Mouse (Mus musculus): ENCODE measurements at regions not wholly inside any gene's neighbourhood (a gene's known extent, or its start where the extent isn't known, plus 50 kb on each side); places are given as distances from the start of the nearest gene placed in this dataset.

DNA sequence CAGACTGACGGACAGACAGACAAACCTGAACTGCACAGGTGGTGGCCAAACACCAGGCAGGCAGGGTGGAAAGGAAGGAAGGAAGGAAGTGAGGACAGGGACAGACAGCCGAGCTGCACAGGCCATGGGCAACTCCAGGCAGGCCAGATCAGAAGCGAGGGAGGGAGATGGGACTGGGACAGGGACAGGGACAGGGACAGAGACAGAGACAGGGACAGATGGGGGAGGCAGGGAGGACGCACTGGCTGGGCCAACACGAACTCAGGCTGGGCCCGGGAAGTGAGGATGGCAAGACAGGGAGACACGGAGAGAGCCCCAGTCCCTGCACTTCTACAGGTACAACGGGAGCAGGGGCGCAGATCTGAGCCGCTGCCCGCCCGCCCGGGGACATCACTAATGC lies 94.9 kb upstream of the Rab39b start:
- H3K36me3 ChIP-seq (ENCODE audit: control insufficient read depth, insufficient read depth, low read length): no peaks in the 10 kb centered on the region
- WGBS: 78% methylated on average over 12 of the region's 13 CpGs
- no peak for ATAC-seq (ENCODE audit: insufficient read depth, low FRiP score)
- no peaks in the 10 kb centered on the region for H3K4me1 ChIP-seq (ENCODE audit: control insufficient read depth, insufficient read depth, low read length)
- H3K9me3 ChIP-seq (replicated peaks; ENCODE audit: control insufficient read depth, low read length): no peaks in the 10 kb centered on the region; the same call in 1 of the 2 replicates
- peak overlapping the region; percentile 34 for H3K4me2 ChIP-seq (ENCODE audit: low read depth, low read length)
- H3K27ac ChIP-seq (ENCODE audit: low read length): no peak overlapping the region
- peak overlapping the region; percentile 10 for H3K4me3 ChIP-seq (replicated peaks; ENCODE audit: low read length)
- peak overlapping the region; percentile 8; the same call in 1 of the 2 replicates for H3K9ac ChIP-seq (ENCODE audit: low read length)
- H3K27me3 ChIP-seq (ENCODE audit: control insufficient read depth, insufficient read depth, low read length): no peaks in the 10 kb centered on the region

DNA sequence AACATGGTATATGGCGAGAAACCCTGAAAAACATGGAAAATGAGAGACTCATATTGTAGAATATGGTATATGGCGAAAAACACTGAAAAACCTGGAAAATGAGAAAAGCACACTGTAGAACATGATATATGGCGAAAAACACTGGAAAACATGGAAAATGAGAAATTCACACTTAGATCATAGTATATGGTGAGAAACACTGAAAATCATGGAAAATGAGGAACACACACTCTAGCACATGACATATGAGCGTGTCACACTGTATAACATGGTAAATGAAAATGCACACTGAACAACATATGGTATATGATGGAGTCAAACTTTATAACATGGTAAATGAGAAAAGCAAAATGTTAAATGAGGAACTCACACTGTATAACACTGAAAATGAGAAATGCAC lies 89.6 kb upstream of the Rab39b start:
- Histone ChIP-seq H3K4me3 (replicated peaks; ENCODE audit: low read length) (no peak overlapping the region), H3K9ac (ENCODE audit: low read length) (no peak overlapping the region), H3K4me2 (ENCODE audit: low read depth, low read length) (no peak overlapping the region), H3K9me3 (replicated peaks; ENCODE audit: control insufficient read depth, low read length) (no peaks in the 10 kb centered on the region), H3K4me1 (ENCODE audit: control insufficient read depth, insufficient read depth, low read length) (no peaks in the 10 kb centered on the region), H3K27me3 (ENCODE audit: control insufficient read depth, insufficient read depth, low read length) (no peaks in the 10 kb centered on the region), H3K27ac (ENCODE audit: low read length) (no peak overlapping the region), H3K36me3 (ENCODE audit: control insufficient read depth, insufficient read depth, low read length) (no peaks in the 10 kb centered on the region)
- WGBS: 95% methylated on average over 4 of the region's 4 CpGs
- no peak for ATAC-seq (ENCODE audit: insufficient read depth, low FRiP score)

DNA sequence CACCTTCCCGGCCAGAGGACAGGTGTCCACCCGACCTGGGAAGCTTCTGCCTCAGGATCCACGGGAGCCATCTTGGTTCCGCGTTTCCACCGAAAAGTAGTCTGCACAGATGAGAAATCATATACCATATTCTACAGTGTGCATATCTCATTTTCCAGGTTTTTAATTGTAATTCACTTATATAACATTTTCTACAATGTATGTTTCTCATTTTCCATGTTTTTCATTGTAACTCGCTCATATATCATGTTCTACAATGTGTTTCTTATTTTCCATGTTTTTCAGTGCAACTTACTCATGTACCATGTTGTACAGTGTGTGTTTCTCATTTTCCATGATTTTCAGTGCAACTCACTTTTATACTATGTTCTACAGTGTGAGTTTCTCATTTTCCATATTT lies 65.4 kb upstream of the Rab39b start:
- no peak overlapping the region for H3K4me2 ChIP-seq (ENCODE audit: low read depth, low read length)
- H3K9ac ChIP-seq (ENCODE audit: low read length): no peak overlapping the region
- no peak for ATAC-seq (ENCODE audit: insufficient read depth, low FRiP score)
- H3K27ac ChIP-seq (ENCODE audit: low read length): no peak overlapping the region
- H3K9me3 ChIP-seq (replicated peaks; ENCODE audit: control insufficient read depth, low read length): no peaks in the 10 kb centered on the region
- no peak overlapping the region for H3K4me3 ChIP-seq (replicated peaks; ENCODE audit: low read length)
- H3K27me3 ChIP-seq (ENCODE audit: control insufficient read depth, insufficient read depth, low read length): no peaks in the 10 kb centered on the region
- H3K4me1 ChIP-seq (ENCODE audit: control insufficient read depth, insufficient read depth, low read length): no peaks in the 10 kb centered on the region
- no peaks in the 10 kb centered on the region for H3K36me3 ChIP-seq (ENCODE audit: control insufficient read depth, insufficient read depth, low read length)
- WGBS: 86% methylated on average over 7 of the region's 7 CpGs

All from stomach, embryonic 16.5 days (tissue).